Mouse (Mus musculus): ENCODE data around the gene Nrbf2. TPM values are rescaled to one million over a fixed set of nuclear protein-coding genes. Genes with fewer than 3 reads are reported as not detected.

Nrbf2 gene
- total RNA-seq, 2 experiments from 2014 or later, result 9.7 to 14.6 TPM

DNA sequence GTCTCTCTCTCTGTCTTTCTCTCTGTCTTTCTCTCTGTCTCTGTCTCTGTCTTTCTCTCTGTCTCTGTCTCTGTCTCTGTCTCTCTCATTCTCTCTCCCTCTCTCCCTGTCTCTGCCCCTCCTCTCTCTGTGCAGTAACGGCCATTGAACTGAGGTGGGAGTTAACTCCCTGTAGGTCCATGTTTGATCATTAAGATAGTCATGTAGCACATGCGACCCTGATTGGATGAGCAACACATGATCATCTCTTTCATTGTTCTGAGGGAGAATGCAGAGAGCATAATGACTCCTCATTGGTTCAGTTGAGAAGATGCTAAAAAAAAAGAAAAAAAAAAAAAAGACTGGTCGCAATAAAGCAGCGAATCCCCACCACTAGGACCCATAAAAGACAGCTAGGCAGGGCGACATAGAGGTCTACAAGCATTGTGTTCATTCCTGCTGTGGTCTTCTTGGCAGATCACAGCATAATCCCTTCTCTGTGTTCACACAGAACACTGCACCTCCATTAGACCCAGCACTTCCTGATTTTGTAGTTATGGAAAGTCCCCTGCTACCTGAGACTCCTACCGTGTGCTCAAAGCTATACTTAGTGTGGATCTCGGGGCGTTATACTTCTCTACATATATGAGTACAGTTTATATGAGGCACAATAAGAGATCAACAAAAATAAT lies 11.5 kb upstream of the Nrbf2 start:
- ATAC-seq (replicated peaks; ENCODE audit: low FRiP score, poor library complexity, severe bottlenecking), result peak; percentile 18; the same call in 1 of the 2 replicates

DNA sequence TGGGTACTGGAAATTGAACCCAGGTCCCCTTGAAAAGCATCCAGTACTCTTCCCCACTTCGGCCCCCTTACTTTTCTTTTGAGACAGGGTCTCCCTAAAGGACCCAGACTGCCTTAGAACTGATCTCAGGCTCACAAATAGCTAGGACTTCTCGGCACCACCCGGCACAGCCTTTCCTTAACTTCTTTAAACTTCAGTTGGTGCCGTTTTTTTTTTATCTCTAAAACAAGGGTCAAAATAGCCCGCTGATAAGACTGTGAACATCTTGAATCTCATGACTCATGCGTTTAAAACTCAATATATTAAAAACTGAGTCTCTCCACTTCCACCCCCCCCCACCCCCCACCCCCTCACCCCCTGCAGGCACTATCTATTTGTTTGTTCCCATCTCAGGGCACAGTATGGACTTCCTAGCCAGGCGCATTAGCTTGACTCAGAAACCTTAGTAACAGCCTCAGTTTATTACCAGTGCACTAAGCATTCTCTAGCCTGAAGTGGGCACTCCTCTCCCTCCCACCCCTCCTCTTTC lies 10.9 kb upstream of the Nrbf2 start:
- no peak for ATAC-seq (replicated peaks; ENCODE audit: low FRiP score, poor library complexity, severe bottlenecking)

DNA sequence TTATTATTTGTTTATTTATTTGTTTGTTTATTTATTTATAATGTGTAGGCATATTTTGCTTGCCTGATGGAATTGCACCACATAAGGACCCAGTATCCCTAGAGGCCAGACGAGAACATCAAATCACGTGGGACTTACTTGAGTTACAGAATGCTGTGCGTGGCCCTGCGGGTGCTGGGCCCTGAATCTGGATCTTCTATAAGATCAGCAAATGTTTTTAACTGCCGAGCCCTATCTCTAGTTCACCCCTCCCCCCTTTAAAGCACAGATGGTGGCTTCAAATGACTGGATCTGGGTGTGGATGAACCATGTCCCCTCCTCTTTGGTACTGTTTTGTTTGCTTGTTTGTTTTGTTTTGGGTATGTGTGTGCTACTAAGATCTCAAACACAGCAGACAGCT lies 10.2 kb upstream of the Nrbf2 start:
- no peak for ATAC-seq (replicated peaks; ENCODE audit: low FRiP score, poor library complexity, severe bottlenecking)

DNA sequence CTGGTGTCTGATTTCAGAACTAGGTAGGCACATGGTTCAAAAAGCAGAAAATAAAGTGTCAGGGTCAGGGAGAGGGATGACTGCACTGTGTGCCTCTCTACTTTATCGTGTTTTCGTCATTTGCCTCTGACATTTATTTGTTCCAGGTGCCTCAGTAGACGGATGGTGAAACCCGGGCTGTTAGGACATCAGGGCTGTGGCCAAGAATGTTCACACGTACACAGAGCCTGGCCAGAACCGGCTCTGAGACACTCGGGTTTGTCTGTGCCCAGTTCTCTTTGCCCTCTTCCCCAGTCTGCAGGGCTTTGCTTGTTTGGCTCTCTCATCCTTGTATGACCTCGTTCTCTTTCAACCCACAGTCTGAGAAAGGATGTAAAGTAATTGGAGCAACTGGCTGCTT lies 6.0 kb upstream of the Nrbf2 start:
- no peak for ATAC-seq (replicated peaks; ENCODE audit: low FRiP score, poor library complexity, severe bottlenecking)

DNA sequence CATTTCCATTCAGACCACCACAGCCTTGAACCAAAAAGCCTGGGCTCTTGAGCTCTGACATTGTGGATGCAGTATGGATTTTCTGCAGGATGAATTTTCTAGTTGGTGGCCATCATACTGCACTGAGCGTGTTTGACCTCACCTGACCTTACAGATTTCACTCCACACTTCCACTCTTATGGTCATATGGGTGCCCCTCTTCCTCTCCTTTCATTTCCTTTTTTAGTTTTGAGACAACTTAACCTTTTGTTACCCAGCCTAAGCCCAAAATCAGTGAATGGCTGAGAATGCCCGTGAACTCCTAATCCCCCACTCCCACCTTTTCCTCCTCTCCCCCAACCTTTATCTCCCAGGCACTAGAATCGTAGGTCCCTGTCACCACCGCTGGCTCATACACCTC lies 5.5 kb upstream of the Nrbf2 start:
- no peak for ATAC-seq (replicated peaks; ENCODE audit: low FRiP score, poor library complexity, severe bottlenecking)

DNA sequence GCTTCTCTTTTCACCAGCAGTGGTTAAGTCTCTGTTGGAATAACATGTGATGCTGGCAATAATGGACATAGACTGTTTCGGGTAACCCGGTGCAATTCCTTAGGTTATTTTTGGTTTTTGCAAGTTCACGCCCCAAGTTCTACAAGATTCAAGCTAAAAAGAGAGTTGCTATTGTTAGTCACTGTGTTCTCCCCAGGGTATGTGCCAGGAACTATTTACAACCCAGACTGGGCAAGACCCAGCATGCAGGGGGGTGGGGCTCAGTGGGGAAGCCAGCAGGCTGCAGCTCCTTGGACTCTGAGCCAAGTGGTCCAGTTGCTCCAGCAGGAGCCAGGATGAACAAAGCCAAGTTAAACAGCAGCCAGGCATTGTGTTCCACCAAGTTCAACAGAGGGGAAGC lies 2.8 kb upstream of the Nrbf2 start:
- ATAC-seq (replicated peaks; ENCODE audit: low FRiP score, poor library complexity, severe bottlenecking), result no peak

DNA sequence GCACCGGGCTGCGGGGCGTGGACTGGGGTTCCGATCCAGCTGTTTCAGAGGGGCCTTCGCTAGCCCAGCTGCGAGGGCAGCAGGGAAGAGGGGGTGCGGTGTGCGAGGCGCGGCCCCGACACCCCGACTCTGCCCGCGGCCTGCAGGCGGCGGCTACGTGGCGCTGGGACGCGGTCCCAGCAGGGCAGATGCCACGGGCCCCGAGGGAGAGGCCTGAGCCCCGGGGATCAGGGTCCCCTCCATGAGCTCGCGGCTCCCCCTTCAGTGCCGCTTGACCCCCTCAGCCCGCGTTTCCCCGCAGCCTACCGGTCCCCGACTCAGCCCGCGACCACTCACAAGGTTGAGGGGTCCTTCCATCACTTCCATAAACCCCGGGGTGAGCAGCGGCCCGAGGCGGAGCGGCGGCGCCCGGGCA lies 337 bp downstream of the Nrbf2 start:
- peak; percentile 65 for ATAC-seq (replicated peaks; ENCODE audit: low FRiP score, poor library complexity, severe bottlenecking)

DNA sequence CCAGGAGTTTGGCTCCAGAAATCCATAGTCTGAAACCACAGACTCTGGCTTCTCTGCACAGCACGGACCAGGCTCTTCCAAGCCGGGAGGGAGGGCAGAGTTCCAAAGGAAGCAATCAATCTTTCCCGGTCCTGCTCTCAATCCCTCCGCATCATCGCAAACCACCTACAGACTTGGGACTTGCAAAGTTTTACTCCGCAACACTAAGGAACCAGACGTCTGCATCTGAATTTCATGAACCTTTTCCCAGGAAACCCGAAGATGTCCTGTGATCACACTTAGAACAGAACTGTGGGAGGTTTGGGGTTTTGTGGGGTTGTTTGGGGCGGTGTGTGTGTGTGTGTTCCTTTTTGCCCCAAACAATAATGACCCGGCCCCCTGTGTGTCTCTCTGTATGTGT lies 794 bp downstream of the Nrbf2 start:
- ATAC-seq (replicated peaks; ENCODE audit: low FRiP score, poor library complexity, severe bottlenecking), result peak; percentile 8; the same call in 1 of the 2 replicates

DNA sequence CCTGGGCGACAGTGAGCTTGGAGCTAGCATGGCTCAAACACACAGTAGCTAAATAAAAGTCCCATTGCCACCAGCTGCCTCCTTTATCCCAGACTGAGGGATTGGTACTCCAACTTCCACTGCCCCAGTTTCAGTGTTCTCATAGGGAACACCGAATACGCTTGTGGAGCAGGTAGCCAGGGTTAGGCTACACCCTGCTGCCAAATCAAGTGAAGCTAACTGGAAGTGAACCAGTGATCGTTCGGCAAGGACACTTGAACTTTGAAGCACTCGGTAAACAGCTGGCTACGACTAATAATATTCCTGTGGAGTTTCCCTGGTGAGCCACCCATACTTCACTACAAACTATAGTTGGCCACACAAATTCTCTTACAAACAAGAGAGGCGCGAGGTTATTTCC lies 1.6 kb downstream of the Nrbf2 start:
- no peak for ATAC-seq (replicated peaks; ENCODE audit: low FRiP score, poor library complexity, severe bottlenecking)

DNA sequence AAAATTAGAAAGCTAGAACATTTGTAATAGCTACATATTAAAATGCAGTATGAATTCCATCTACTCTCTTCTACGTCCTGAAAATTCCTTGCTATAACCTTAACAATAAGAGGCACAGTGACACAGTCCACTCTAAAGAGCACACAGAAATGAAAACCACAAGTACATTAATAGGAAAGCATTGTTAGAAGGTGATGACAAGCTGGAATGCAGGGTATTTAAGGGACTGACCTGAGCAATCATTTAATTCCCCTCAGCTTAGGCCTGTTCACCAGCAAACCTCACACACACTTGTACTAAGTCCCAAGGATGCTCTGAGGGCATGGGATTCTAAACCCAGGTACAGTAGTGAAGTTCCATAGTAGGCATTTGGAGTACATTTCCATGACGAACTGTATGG lies 2.6 kb downstream of the Nrbf2 start:
- no peak for ATAC-seq (replicated peaks; ENCODE audit: low FRiP score, poor library complexity, severe bottlenecking)

DNA sequence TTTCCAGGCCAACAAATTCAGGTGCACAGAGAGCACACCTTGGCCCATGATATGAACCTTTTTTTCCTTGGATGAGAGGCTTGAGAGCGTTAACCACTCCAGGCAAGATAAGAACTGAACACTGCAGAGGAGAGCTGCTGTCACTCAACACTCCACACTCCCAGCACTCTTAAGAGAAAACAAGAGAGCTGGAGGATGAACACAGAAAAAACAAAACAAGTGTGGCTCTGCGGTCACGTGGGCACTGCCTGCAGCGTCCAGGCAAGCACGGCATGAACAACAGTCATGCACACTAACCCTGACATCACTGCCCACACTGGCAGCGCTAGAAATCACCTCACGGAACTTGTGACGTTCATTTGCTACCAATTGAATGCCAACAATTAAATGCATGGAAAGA lies 3.3 kb downstream of the Nrbf2 start:
- ATAC-seq (replicated peaks; ENCODE audit: low FRiP score, poor library complexity, severe bottlenecking), result no peak

DNA sequence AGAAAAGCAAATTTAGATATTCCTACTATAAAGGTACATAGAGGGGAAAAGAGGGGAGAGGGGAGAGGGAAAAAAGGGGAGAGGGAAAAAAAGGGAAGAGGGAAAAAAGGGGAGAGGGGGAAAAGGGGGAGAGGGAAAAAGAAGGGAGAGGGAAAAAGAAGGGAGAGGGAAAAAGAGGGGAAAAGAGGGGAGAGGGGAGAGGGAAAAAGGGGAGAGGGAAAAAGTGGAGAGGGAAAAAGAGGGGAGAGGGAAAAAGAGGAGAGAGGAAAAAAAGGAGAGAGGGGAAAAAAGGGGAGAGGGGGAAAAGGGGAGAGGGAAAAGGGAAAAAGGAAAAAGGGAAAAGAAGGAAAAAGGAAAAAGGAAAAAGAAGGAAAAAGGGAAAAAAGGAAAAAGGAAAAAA lies 9.2 kb downstream of the Nrbf2 start:
- no peak for ATAC-seq (replicated peaks; ENCODE audit: low FRiP score, poor library complexity, severe bottlenecking)

DNA sequence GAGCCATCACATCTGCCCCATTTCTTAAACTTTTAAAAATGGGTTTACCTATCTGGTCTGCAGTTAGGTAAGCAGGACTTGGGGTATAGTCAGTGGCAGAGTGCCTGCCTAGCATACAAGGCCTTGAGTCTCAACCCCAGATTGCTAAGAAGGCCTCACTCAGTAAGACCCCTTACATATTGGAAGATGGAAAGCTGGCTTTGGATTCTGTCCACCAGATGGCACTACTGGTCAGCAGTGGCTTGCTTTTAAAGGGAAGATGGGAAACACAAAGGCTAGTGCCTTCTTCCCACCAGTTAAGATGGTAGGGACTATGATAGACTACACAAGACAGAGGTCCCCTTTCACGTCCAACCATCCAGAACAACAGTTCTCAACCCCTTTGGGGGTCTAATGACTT lies 20.3 kb downstream of the Nrbf2 start:
- ATAC-seq (replicated peaks; ENCODE audit: low FRiP score, poor library complexity, severe bottlenecking), result no peak

DNA sequence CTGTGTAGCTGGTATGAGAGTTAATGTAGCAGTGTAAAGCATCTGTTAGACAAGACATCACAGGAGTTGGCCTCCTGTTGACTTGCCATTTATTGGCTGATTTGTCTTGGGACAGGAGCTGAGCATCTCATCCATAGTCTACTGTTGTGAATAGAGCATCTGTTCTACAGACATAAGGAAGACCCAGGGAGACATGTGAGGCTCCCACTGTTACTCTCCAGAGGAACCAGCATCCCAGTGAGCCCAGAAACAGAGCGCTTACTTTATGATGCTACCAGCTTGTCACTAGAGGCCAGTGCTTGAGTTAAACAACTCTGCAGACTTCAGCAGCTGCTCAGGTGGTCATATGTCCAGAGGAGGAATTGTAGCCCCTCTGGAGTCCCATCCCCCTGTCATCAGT lies 32.0 kb downstream of the Nrbf2 start:
- ATAC-seq (replicated peaks; ENCODE audit: low FRiP score, poor library complexity, severe bottlenecking), result no peak

DNA sequence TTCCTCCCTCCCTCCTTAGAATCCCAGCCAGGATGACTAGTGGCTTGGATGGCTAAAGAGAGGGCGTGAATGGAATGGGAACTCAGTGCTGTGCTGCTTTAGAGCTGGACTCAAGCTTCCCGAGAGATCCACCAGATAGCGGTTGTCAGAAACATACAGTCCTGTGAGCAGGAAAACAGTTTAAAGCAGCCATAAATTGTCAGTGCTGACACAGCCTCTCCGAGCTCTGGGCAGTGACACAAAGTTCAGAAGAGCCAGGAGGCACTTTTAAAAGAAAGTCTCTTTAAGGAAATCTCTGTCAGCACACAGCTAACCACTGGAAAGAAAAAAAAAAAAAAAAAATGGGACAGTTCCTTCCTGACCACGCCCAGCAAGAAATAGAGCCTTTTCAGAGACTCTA lies 32.8 kb downstream of the Nrbf2 start:
- no peak for ATAC-seq (replicated peaks; ENCODE audit: low FRiP score, poor library complexity, severe bottlenecking)

DNA sequence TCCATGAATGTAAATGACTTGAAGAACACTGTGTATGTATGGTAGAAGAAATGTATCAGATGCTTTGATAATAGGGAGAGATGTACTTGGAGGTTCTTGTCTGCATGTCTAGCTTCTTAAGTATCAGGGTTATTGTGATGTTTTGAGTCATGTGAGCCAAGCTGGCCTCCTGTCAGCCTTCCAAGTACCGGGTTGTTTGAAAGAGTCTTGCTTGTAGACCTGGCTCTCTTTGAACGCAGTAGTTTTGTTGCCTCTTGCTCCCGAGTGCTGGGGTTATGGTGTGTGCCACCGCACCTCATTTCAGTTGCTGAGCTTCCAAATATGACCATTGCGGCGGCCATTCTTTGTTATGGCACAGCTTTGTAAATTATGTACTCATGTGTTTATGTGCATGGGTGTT lies 34.3 kb downstream of the Nrbf2 start:
- no peak for ATAC-seq (replicated peaks; ENCODE audit: low FRiP score, poor library complexity, severe bottlenecking)

DNA sequence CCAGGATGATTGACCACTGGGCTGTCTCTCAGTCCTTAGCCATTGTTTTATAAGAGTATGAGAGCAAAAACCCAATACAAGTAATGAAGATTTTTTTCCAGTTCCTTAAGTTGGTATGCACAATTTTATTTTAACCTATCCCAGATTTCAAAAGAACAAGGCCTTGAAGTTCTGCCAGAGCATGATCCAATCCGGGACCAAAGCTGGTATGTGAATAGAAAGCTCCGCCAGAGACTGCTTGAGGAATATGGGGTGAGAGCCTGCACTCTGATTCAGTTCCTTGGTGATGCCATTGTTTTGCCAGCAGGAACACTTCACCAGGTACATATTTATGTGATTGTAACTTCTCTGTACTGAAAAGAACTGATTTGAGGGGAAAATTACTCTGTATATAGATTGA lies 35.6 kb downstream of the Nrbf2 start:
- no peak for ATAC-seq (replicated peaks; ENCODE audit: low FRiP score, poor library complexity, severe bottlenecking)

DNA sequence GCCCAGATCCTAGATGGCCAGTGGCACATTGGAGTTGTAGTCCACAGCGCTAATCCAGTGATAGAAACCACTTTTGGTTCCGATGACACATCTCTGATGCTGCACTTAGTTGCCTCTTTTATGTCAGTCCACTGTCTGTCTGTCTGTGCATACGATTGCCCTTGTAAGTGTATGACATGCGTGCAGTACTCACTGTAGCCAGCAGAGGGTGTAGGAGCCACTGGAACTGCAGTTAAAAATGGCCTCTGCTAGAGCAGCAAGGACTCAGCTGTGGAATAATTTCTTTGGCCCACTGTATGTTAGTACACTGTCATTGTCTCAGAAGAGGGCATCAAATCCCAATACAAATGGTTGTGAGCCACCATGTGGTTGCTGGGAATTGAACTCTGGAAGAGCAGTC lies 38.0 kb downstream of the Nrbf2 start:
- ATAC-seq (replicated peaks; ENCODE audit: low FRiP score, poor library complexity, severe bottlenecking), result peak; percentile 90

DNA sequence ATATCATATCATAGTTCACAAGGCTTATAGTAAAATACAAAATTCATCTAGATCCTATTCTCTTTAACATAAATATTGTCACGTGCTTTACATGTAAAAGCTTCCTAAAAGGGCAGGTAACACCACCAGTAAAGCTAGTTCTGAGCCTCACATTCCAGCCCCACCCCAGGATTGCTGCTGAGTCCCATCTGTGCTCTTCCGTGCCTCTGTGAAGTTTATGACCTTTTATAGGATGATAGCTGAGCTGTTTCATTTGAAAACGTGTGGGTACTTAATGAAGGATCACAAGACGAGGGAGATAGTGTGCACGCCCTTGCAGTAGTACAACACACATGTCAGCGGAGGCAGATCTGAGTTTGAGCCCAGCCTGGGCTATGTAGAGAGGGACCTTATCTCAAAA lies 54.7 kb downstream of the Nrbf2 start:
- no peak for ATAC-seq (replicated peaks; ENCODE audit: low FRiP score, poor library complexity, severe bottlenecking)

DNA sequence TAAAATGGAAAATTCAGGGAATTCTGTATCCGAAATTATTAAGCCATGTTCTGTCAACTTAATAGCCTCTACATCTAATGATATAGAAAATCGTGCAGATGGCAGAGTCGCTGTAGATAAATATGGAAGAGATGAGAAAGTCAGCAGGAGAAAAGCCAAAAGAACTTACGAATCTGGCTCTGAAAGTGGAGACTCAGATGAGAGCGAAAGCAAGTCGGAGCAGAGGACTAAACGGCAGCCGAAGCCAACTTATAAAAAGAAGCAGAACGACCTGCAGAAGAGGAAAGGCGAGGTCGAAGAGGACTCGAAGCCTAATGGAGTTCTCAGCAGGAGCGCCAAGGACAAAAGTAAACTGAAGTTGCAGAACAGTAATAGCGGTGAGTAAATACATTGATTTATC lies 58.6 kb downstream of the Nrbf2 start:
- ATAC-seq (replicated peaks; ENCODE audit: low FRiP score, poor library complexity, severe bottlenecking), result no peak

DNA sequence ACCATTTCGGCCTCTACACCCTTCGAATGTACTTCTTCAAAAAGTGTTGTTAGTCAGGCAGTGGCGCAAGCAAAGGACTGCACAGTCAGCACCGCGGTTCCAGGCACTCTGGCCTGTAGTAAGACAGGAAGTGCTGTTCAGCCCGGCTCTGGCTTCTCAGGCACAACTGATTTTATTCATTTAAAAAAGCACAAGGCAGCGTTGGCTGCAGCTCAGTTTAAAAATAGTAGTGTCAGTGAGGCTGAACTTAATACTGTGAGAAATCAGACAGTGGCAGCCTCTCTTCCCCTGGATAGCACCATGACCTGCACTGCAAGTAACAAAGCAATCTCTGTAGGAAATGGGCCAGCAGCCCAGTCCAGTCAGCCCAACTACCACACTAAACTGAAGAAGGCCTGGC lies 59.0 kb downstream of the Nrbf2 start:
- ATAC-seq (replicated peaks; ENCODE audit: low FRiP score, poor library complexity, severe bottlenecking), result no peak

DNA sequence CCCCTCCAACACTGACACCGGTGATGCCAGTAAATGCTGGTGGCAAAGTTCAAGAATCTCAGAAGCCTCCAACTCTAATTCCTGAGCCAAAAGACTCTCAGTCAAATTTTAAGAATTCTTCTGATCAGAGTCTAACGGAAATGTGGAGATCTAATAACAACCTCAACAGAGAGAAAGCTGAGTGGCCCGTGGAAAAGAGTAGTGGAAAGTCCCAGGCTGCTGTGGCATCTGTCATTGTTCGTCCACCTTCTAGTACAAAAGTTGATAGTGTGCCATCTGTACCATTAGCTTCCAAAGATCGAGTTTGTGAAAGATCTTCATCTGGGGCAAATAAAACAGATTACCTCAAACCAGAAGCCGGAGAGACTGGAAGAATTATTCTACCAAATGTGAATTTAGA lies 59.6 kb downstream of the Nrbf2 start:
- no peak for ATAC-seq (replicated peaks; ENCODE audit: low FRiP score, poor library complexity, severe bottlenecking)

Measured in erythroblast, adult 5-6 weeks (primary cell).